Mouse (Mus musculus) 3134 (cell line): ENCODE measurements around the gene Micall2.

Experiments
- DNase-seq: peaks from one replicate; pipeline ENCODE4 v3.0.0-alpha.2; 2011; ENCODE audit warnings: low spot score; ENCODE audit not compliant: insufficient read length; ENCODE audit errors: extremely low read depth

The Micall2 gene

GRCm38 (mm10) chr5:139686530-139687249 is 49.4 kb downstream of the Micall2 start:
- DNase-seq: peak; percentile 48

- DNase-seq: no peak
Observed at GRCm38 (mm10) chr5:139683228-139683627, 52.9 kb downstream of the Micall2 start.

- no peak for DNase-seq
Observed at GRCm38 (mm10) chr5:139682631-139682977, 53.5 kb downstream of the Micall2 start.

- DNase-seq: no peak
Observed at GRCm38 (mm10) chr5:139681832-139682630, 54.1 kb downstream of the Micall2 start.

- DNase-seq: no peak
Observed at GRCm38 (mm10) chr5:139675707-139675967, 60.5 kb downstream of the Micall2 start.

- DNase-seq: no peak
Observed at GRCm38 (mm10) chr5:139674940-139675706, 61.0 kb downstream of the Micall2 start.

GRCm38 (mm10) chr5:139669380-139669779 is 66.8 kb downstream of the Micall2 start:
- no peak for DNase-seq

- DNase-seq: peak; percentile 60
Observed at GRCm38 (mm10) chr5:139668494-139668893, 67.6 kb downstream of the Micall2 start.

GRCm38 (mm10) chr5:139666496-139666895 is 69.6 kb downstream of the Micall2 start:
- DNase-seq: no peak

GRCm38 (mm10) chr5:139665375-139665774 is 70.8 kb downstream of the Micall2 start:
- DNase-seq: no peak

- DNase-seq: no peak
Observed at GRCm38 (mm10) chr5:139661713-139662112, 74.4 kb downstream of the Micall2 start.

GRCm38 (mm10) chr5:139659307-139659706 is 76.8 kb downstream of the Micall2 start:
- no peak for DNase-seq

GRCm38 (mm10) chr5:139658865-139659264 is 77.3 kb downstream of the Micall2 start:
- DNase-seq: no peak

- DNase-seq: no peak
Observed at GRCm38 (mm10) chr5:139657959-139658602, 78.1 kb downstream of the Micall2 start.
